Mouse (Mus musculus): Measurements from ENCODE around the gene Cntn2. TPM values are rescaled to one million over a fixed set of nuclear protein-coding genes. Genes with fewer than 3 reads are reported as not detected.

Gene Cntn2
- 0.19 and 0.26 TPM in 2 replicates for polyA plus RNA-seq (2015; fragmentation: Nextera tagmentation; extraction: Ambion mirVana)

DNA sequence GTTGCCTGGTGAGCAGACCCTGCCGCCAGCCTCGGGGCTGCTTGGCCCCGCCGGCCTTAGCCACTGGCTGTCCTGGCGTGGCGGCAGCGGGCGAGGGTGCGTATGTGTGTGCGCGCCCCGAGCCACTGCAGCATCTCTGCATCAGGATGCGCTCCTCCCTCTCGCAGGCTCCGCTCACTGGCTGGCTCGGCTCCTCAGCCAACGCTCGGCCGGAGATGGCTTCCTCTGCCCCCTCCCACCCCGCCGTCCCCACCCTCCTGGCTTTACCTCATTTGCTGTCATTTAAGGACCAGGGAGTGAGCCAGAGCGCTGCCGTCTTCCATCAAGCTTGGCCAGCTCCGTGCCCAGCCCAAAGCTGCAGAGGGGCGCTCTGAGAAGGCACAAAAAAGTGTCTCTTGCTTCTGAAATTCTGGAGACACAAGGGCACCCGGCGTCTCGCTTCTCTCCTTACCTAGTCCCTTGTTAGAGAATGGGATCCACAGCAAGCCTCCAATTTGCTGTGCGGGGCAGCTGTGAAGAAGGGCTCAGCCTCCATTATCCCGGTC, at the start of gene Cntn2:
Gene Cntn2 (minus strand): TSS at position 495 of the 545 bp plus-strand sequence.
- Histone ChIP-seq H3K36me3 (no peaks in the 10 kb centered on the region), H3K27me3 (replicated peaks) (peaks cover 36% of the 10 kb centered on the region), H3K4me3 (replicated peaks) (peak within 1 kb of the TSS; percentile 14; the same call in 1 of the 2 replicates), H3K4me2 (peak within 1 kb of the TSS; percentile 45), H3K9me3 (no peaks in the 10 kb centered on the region), H3K27ac (no peak within 1 kb of the TSS), H3K4me1 (peaks cover 15% of the 10 kb centered on the region; the same call in 1 of the 2 replicates), H3K9ac (no peak within 1 kb of the TSS)
- no peak for ATAC-seq (ENCODE audit: insufficient read depth, low FRiP score, low read depth)
- WGBS, result 2% methylated on average over 30 of the region's 30 CpGs

DNA sequence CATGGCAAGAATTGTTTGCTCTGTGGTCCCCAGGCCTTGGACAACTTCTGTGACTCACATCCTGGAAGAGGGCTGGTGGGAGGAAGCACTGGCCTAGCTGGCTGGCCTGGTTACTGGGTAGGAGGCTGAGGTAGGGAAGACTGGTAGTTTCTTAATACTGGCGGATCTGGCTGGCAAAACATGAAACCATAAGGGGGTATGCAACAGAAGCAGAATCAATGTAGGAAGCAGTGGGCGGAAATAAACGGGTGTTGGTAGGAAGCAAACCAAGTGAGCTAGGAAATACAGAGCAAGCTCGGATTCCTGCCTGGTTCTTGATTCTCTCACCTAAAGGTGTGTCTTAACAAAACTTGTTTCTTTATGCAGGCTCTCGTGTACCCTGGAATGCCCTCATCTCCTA, 49.1 kb upstream of the Cntn2 start:
- Histone ChIP-seq H3K9ac (no peak overlapping the region), H3K36me3 (no peaks in the 10 kb centered on the region), H3K27me3 (replicated peaks) (no peaks in the 10 kb centered on the region), H3K4me3 (replicated peaks) (no peak overlapping the region), H3K4me2 (no peak overlapping the region), H3K27ac (no peak overlapping the region), H3K9me3 (no peaks in the 10 kb centered on the region), H3K4me1 (no peaks in the 10 kb centered on the region)
- 80% methylated on average over 5 of the region's 5 CpGs for WGBS
- ATAC-seq (ENCODE audit: insufficient read depth, low FRiP score, low read depth), result 0 out of 2 replicates have a peak, but pooled peaks have one; percentile 4

DNA sequence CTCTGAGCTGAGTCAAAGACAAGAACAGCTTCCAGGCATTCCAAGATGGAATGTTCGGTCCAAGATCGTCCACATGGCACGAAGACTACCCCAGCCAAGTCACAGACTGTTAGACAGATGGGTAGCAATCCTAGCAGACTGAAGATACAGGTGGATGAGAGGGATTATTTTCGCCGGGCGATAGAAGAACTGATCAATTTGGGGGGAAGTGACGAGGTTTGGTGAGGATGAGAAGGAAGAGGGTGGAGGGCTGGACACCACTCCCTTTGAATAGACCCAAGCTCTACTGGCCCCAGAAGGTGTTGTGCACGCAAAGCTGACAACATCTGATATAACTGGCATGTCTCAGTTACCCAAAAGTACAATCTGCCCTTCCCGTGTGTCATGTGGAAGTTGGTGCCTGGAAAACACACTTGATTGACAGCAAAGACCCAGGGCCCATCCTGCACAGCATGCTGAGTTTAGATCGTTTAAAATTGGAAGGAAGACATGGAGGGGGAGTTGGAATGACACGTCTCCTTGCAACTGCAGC, 48.4 kb upstream of the Cntn2 start:
- no peak overlapping the region for H3K27ac ChIP-seq
- no peak overlapping the region for H3K4me3 ChIP-seq (replicated peaks)
- no peak overlapping the region for H3K4me2 ChIP-seq
- no peaks in the 10 kb centered on the region for H3K4me1 ChIP-seq
- H3K36me3 ChIP-seq, result no peaks in the 10 kb centered on the region
- 80% methylated on average over 11 of the region's 11 CpGs for WGBS
- no peaks in the 10 kb centered on the region for H3K27me3 ChIP-seq (replicated peaks)
- ATAC-seq (ENCODE audit: insufficient read depth, low FRiP score, low read depth), result no peak
- no peaks in the 10 kb centered on the region for H3K9me3 ChIP-seq
- H3K9ac ChIP-seq, result no peak overlapping the region

DNA sequence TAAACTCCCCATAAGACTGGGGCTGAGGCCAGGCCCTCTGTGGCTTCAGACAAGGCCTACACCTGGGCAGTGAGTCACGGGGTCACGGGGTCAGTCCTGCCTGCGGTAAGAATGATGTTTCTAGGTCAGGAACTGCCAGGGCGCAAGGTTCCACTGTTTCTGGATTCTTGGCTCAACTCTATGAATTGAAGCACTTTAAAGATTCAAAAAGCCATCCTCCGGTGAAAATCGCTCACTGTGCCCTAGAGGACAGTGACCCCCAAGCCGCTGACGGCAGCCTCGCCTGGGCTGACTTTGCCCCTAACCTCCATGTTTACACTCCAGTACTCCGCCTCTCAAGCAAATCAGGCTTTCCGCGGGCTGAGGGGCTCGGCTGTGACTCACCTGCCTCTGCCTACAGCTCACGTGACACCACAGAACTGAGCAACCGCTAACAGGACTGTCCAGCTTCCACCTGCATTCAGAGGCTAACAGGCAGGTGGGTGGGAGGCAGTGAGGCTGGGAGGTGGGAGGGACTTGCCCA, 43.7 kb upstream of the Cntn2 start:
- ATAC-seq (ENCODE audit: insufficient read depth, low FRiP score, low read depth), result peak; percentile 87
- H3K27me3 ChIP-seq (replicated peaks), result no peaks in the 10 kb centered on the region
- WGBS, result 24% methylated on average over 15 of the region's 15 CpGs
- peak overlapping the region; percentile 23; the same call in 1 of the 2 replicates for H3K4me2 ChIP-seq
- no peak overlapping the region for H3K4me3 ChIP-seq (replicated peaks)
- H3K4me1 ChIP-seq, result no peaks in the 10 kb centered on the region
- H3K36me3 ChIP-seq, result no peaks in the 10 kb centered on the region
- no peaks in the 10 kb centered on the region for H3K9me3 ChIP-seq
- no peak overlapping the region for H3K9ac ChIP-seq
- no peak overlapping the region for H3K27ac ChIP-seq

DNA sequence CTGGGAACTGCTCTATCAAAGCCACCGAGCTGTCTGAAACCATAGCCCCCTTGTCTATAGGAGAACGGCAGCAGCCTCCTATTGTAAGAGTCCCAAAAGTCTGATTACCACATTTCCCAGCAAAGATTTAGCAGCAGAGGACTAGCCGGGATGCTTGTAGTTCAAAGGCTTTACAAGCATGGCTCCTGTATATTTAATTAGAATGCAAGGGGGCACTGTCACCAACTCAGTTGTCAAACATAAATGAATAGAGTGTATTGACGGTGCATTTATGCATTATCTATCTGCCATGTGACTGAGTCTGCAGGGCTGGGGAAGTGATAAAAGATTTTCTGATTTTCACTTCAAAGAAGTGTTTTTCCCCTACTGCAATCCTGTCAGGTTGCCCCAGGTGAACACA, 42.3 kb upstream of the Cntn2 start:
- no peak overlapping the region for H3K4me2 ChIP-seq

DNA sequence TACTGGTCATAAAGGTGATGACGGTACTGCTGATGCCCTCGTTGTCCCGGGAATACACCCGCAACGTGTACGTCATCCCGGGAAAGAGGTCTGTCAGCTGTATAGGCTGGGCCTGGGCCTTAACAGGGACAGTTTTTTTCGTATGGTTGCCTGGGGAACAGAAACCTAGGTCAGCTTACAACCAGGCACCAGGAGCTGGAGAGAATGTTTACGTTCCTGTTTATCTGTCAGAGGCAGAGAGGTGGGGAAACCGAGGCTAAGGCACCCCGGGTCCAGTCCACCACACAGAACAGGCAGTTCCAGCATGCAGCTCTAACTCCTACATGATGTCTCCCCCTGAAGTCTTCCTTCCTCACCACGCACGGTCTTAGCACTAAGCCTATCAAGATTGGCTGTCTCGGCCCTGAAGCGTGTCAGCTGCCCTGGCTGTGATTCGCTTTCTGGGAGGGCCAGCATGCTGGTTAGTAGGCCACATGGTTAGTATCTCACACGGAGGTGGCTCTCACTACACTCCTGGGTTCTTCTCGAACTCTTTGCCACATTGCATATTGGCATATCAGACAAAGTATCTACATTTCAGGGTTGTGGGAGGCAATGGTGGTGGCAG, 40.0 kb upstream of the Cntn2 start:
- no peaks in the 10 kb centered on the region for H3K4me1 ChIP-seq
- no peaks in the 10 kb centered on the region for H3K36me3 ChIP-seq
- 67% methylated on average over 18 of the region's 18 CpGs for WGBS
- no peaks in the 10 kb centered on the region for H3K27me3 ChIP-seq (replicated peaks)
- H3K4me2 ChIP-seq, result no peak overlapping the region
- H3K4me3 ChIP-seq (replicated peaks), result no peak overlapping the region
- H3K9me3 ChIP-seq, result no peaks in the 10 kb centered on the region
- no peak overlapping the region for H3K9ac ChIP-seq
- ATAC-seq (ENCODE audit: insufficient read depth, low FRiP score, low read depth), result no peak
- H3K27ac ChIP-seq, result no peak overlapping the region

More for the DNA sequence above, 42.3 kb upstream of the Cntn2 start:
- Histone ChIP-seq H3K27ac (no peak overlapping the region), H3K4me1 (no peaks in the 10 kb centered on the region), H3K9me3 (no peaks in the 10 kb centered on the region), H3K36me3 (no peaks in the 10 kb centered on the region), H3K27me3 (replicated peaks) (no peaks in the 10 kb centered on the region), H3K4me3 (replicated peaks) (no peak overlapping the region), H3K9ac (no peak overlapping the region)
- no peak for ATAC-seq (ENCODE audit: insufficient read depth, low FRiP score, low read depth)
- 70% methylated on average over 4 of the region's 4 CpGs for WGBS

DNA sequence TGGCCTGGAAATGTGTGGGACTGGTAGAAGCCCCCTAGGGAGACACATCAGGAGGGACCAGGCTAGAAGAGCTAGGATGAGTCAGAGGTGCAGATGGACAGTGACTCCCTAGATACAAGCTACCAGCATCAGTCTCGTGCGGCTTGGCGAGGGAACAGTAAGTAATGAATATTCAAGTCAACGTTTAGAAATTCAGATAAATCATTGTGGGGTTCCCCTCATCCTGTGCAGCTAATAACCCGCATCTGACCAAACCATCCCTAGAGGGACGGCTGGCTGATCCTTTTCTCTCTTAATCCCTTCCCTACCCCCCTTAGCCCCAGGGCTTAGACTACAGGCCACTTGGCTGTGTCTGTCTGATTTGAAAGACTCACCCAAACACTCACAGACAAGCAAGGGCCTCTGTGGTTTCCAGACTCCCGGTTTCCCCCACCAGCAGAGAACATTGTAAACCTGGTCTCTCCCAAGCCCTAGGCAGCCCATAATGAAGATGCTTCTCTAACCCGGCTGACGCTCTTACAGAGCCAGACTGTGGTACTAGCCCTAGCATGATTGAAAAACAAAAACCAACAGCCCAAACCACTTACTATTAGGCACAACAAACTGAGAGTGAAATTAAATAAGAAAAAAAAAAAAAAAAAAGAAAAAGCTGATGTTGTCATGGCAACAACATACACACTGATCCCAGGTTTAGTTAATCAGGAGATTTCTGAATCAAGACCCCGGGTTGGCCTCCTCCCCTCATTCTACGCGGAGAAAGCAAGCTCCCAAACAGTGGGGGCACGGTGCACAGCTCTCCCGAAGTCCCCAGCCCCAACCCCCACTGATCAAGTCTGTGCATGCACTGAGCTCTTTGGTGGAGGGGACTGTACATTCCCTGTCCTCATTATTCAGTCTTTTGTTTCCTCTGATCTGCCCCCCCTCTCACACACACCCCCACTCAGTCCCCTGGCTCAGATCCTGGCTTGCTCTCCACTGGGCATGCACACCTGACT, 39.1 kb upstream of the Cntn2 start:
- H3K4me2 ChIP-seq, result no peak overlapping the region
- no peak overlapping the region for H3K4me3 ChIP-seq (replicated peaks)
- no peaks in the 10 kb centered on the region for H3K27me3 ChIP-seq (replicated peaks)
- no peak for ATAC-seq (ENCODE audit: insufficient read depth, low FRiP score, low read depth)
- no peak overlapping the region for H3K27ac ChIP-seq
- 54% methylated on average over 14 of the region's 14 CpGs for WGBS
- no peaks in the 10 kb centered on the region for H3K4me1 ChIP-seq
- no peaks in the 10 kb centered on the region for H3K36me3 ChIP-seq
- no peaks in the 10 kb centered on the region for H3K9me3 ChIP-seq
- H3K9ac ChIP-seq, result no peak overlapping the region

DNA sequence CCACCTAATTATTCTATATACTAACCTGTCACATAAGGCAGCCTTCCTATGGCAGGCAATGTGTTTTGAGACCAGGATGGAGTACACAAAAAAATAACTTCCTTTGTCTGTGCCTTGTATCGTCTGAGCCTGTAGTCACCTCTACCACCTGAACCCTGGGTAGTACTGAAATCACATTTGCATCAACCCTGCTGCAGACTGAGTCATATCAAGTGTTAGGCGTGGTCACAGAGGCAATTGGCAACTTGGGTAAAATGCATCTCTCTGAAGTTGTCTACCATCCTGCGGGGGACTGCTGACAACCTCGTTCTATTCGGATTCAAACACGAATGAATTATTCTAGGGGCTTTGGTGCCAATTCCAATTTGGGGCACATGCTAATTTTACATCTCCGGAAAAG, 37.0 kb upstream of the Cntn2 start:
- no peaks in the 10 kb centered on the region for H3K36me3 ChIP-seq
- H3K9ac ChIP-seq, result no peak overlapping the region
- ATAC-seq (ENCODE audit: insufficient read depth, low FRiP score, low read depth), result no peak
- no peak overlapping the region for H3K4me2 ChIP-seq
- no peaks in the 10 kb centered on the region for H3K9me3 ChIP-seq
- WGBS, result 88% methylated on average over 7 of the region's 7 CpGs
- no peak overlapping the region for H3K4me3 ChIP-seq (replicated peaks)
- H3K27me3 ChIP-seq (replicated peaks), result no peaks in the 10 kb centered on the region
- no peaks in the 10 kb centered on the region for H3K4me1 ChIP-seq
- no peak overlapping the region for H3K27ac ChIP-seq

DNA sequence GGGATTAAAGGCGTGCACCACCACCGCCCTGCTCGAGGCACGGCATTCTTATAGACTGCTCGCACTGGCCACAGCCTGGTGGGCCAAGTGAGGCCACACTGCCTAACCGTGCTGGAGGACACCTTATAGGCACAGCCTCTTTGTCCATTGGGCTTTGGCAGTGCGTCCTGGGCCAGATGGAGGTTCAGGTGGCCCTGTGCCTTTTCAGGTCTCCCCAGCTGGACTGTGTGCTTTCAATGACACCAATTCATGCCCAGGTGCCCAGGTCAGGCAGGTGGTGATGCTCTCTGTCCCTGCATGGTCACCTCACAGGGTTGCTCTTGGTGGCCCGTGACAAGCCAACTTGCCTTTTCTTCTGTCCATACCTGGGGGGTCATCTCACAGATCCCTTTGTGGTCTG, 33.8 kb upstream of the Cntn2 start:
- Histone ChIP-seq H3K9me3 (no peaks in the 10 kb centered on the region), H3K27me3 (replicated peaks) (no peaks in the 10 kb centered on the region), H3K9ac (no peak overlapping the region), H3K4me3 (replicated peaks) (no peak overlapping the region), H3K36me3 (no peaks in the 10 kb centered on the region), H3K27ac (no peak overlapping the region), H3K4me2 (no peak overlapping the region), H3K4me1 (no peaks in the 10 kb centered on the region)
- 92% methylated on average over 8 of the region's 8 CpGs for WGBS
- ATAC-seq (ENCODE audit: insufficient read depth, low FRiP score, low read depth), result no peak

DNA sequence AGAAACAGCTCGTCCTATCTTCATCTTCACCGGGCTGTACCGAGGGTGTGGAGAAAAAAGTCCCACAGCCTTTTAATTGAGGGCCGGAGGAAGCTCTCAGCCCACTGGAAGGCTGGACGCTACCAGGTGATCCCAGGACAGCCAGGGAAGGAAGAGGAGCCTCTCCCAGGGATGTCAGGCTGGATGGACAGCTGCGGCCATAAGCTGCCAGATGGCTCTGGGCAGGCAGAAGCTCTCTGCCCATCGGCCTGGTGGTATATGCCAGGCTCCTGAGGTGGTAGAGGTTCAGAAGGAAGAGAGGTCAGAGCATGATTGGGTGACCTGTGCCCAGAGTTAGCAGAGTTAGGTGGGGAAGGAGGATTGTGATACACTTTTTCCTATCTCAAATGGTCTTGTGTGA, 29.8 kb upstream of the Cntn2 start:
- no peak for ATAC-seq (ENCODE audit: insufficient read depth, low FRiP score, low read depth)
- 88% methylated on average over 7 of the region's 7 CpGs for WGBS

DNA sequence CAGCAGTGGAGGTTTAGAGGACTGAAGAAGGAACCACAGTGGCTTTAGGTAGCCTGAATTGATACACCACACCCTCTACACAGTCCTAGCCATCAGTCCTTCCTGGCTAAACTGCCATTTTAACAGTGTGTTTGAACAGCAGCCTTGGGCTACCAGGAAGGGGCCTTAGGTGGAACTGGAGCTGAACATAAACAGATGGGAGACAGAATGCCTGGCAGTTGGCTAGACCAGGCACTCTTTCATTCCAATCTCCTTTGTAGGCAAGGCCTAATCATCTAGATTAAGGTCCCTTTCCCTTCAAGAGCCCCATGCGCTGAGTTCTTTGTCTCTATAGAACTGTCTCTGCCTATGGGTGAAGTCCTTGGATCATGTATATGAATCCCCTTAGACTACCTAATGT, 28.6 kb upstream of the Cntn2 start:
- H3K9ac ChIP-seq, result no peak overlapping the region
- H3K27ac ChIP-seq, result no peak overlapping the region
- no peak for ATAC-seq (ENCODE audit: insufficient read depth, low FRiP score, low read depth)
- no peaks in the 10 kb centered on the region for H3K9me3 ChIP-seq
- 96% methylated on average over 1 of the region's 1 CpGs for WGBS
- no peaks in the 10 kb centered on the region for H3K4me1 ChIP-seq
- H3K4me3 ChIP-seq (replicated peaks), result no peak overlapping the region
- no peaks in the 10 kb centered on the region for H3K27me3 ChIP-seq (replicated peaks)
- no peaks in the 10 kb centered on the region for H3K36me3 ChIP-seq
- no peak overlapping the region for H3K4me2 ChIP-seq

More for the DNA sequence above, 29.8 kb upstream of the Cntn2 start:
- Histone ChIP-seq H3K9ac (no peak overlapping the region), H3K27ac (no peak overlapping the region), H3K4me3 (replicated peaks) (no peak overlapping the region), H3K36me3 (no peaks in the 10 kb centered on the region), H3K27me3 (replicated peaks) (no peaks in the 10 kb centered on the region), H3K9me3 (no peaks in the 10 kb centered on the region), H3K4me2 (no peak overlapping the region), H3K4me1 (no peaks in the 10 kb centered on the region)

Measured in stomach, embryonic 15.5 days (tissue).